Mouse (Mus musculus) liver, embryonic 14.5 days (tissue): Measurements from ENCODE around the gene Tbcc.

ENCODE experiments used
- CTCF ChIP-seq: IDR thresholded peaks from 2 replicates; pipeline ENCODE4 v1.5.1; 2016; ENCODE audit warnings: antibody characterized with exemption, low read depth, control low read depth
- EP300 ChIP-seq: IDR thresholded peaks from 2 replicates; pipeline ENCODE4 v1.6.1; 2016; ENCODE audit warnings: antibody characterized with exemption, low read depth

GRCm38 (mm10) chr17:46870913-46871312 is 19.6 kb upstream of the Tbcc start:
- no peak for TF ChIP-seq CTCF
- no peak for TF ChIP-seq EP300
